Mouse (Mus musculus): ENCODE results near the gene Numbl. TPM values are rescaled to one million over a fixed set of nuclear protein-coding genes. Genes with fewer than 3 reads are reported as not detected.

Gene Numbl
- total and polyA plus RNA-seq, 2 experiments from 2014 or later = 6.2 to 15.9 TPM

- no peak for ATAC-seq (ENCODE audit: insufficient read depth, low read depth)
- 12% methylated on average over 9 of the region's 9 CpGs for WGBS
Measured at GRCm38 (mm10) chr7:27259271-27259721, 1.1 kb downstream of the Numbl start.

GRCm38 (mm10) chr7:27259771-27260170 lies 1.5 kb downstream of the Numbl start:
- Histone ChIP-seq H3K9me3 (replicated peaks; ENCODE audit: control insufficient read depth, low read length) (no peaks in the 10 kb centered on the region), H3K27ac (ENCODE audit: low read depth) (no peak overlapping the region), H3K4me2 (ENCODE audit: low read depth, low read length) (peak overlapping the region; percentile 88), H3K4me3 (ENCODE audit: low read depth, low read length) (peak overlapping the region; percentile 87), H3K36me3 (replicated peaks; ENCODE audit: control insufficient read depth, insufficient read depth, low read length) (0 out of 2 replicates have a peak, but pooled peaks cover 5% of the 10 kb centered on the region), H3K4me1 (ENCODE audit: control insufficient read depth, insufficient read depth) (peaks cover 15% of the 10 kb centered on the region; the same call in 1 of the 2 replicates), H3K9ac (replicated peaks; ENCODE audit: low read depth, low read length) (peak overlapping the region; percentile 89), H3K27me3 (ENCODE audit: control insufficient read depth, insufficient read depth, low read length) (no peaks in the 10 kb centered on the region)
- DNase-seq (ENCODE audit: low spot score) (no peak), ATAC-seq (ENCODE audit: insufficient read depth, low read depth) (no peak)
- WGBS = 42% methylated on average over 5 of the region's 5 CpGs
- TF ChIP-seq CTCF (IDR thresholded peaks at IDR 0.05; ENCODE audit: low read depth) = no peak
- TF ChIP-seq EP300 (IDR thresholded peaks at IDR 0.05; ENCODE audit: low read depth) = no peak

More at GRCm38 (mm10) chr7:27259271-27259721, 1.1 kb downstream of the Numbl start:
- Histone ChIP-seq H3K4me3 (ENCODE audit: low read depth, low read length) (peak overlapping the region; percentile 87), H3K4me2 (ENCODE audit: low read depth, low read length) (peak overlapping the region; percentile 88), H3K4me1 (ENCODE audit: control insufficient read depth, insufficient read depth) (peaks cover 15% of the 10 kb centered on the region; the same call in 1 of the 2 replicates), H3K27ac (ENCODE audit: low read depth) (peak overlapping the region; percentile 80), H3K9ac (replicated peaks; ENCODE audit: low read depth, low read length) (peak overlapping the region; percentile 89), H3K9me3 (replicated peaks; ENCODE audit: control insufficient read depth, low read length) (no peaks in the 10 kb centered on the region), H3K27me3 (ENCODE audit: control insufficient read depth, insufficient read depth, low read length) (no peaks in the 10 kb centered on the region), H3K36me3 (replicated peaks; ENCODE audit: control insufficient read depth, insufficient read depth, low read length) (0 out of 2 replicates have a peak, but pooled peaks cover 5% of the 10 kb centered on the region)
- TF ChIP-seq CTCF (IDR thresholded peaks at IDR 0.05; ENCODE audit: low read depth) = no peak
- no peak for TF ChIP-seq EP300 (IDR thresholded peaks at IDR 0.05; ENCODE audit: low read depth)
- no peak for DNase-seq (ENCODE audit: low spot score)

- Histone ChIP-seq H3K27me3 (ENCODE audit: control insufficient read depth, insufficient read depth, low read length) (no peaks in the 10 kb centered on the region), H3K4me3 (ENCODE audit: low read depth, low read length) (no peak overlapping the region), H3K9ac (replicated peaks; ENCODE audit: low read depth, low read length) (no peak overlapping the region), H3K9me3 (replicated peaks; ENCODE audit: control insufficient read depth, low read length) (no peaks in the 10 kb centered on the region), H3K27ac (ENCODE audit: low read depth) (no peak overlapping the region), H3K36me3 (replicated peaks; ENCODE audit: control insufficient read depth, insufficient read depth, low read length) (0 out of 2 replicates have a peak, but pooled peaks cover 5% of the 10 kb centered on the region), H3K4me2 (ENCODE audit: low read depth, low read length) (no peak overlapping the region), H3K4me1 (ENCODE audit: control insufficient read depth, insufficient read depth) (peaks cover 15% of the 10 kb centered on the region; the same call in 1 of the 2 replicates)
- DNase-seq (ENCODE audit: low spot score) = no peak
- no peak for ATAC-seq (ENCODE audit: insufficient read depth, low read depth)
- 68% methylated on average over 7 of the region's 7 CpGs for WGBS
- TF ChIP-seq EP300 (IDR thresholded peaks at IDR 0.05; ENCODE audit: low read depth) = no peak
- TF ChIP-seq CTCF (IDR thresholded peaks at IDR 0.05; ENCODE audit: low read depth) = no peak
Measured at GRCm38 (mm10) chr7:27260856-27261255, 2.6 kb downstream of the Numbl start.

GRCm38 (mm10) chr7:27261888-27262287 lies 3.7 kb downstream of the Numbl start:
- WGBS = 82% methylated on average over 6 of the region's 6 CpGs
- Histone ChIP-seq H3K27me3 (ENCODE audit: control insufficient read depth, insufficient read depth, low read length) (no peaks in the 10 kb centered on the region), H3K4me3 (ENCODE audit: low read depth, low read length) (no peak overlapping the region), H3K36me3 (replicated peaks; ENCODE audit: control insufficient read depth, insufficient read depth, low read length) (0 out of 2 replicates have a peak, but pooled peaks cover 5% of the 10 kb centered on the region), H3K4me1 (ENCODE audit: control insufficient read depth, insufficient read depth) (peaks cover 15% of the 10 kb centered on the region; the same call in 1 of the 2 replicates), H3K4me2 (ENCODE audit: low read depth, low read length) (no peak overlapping the region), H3K27ac (ENCODE audit: low read depth) (no peak overlapping the region), H3K9me3 (replicated peaks; ENCODE audit: control insufficient read depth, low read length) (no peaks in the 10 kb centered on the region), H3K9ac (replicated peaks; ENCODE audit: low read depth, low read length) (no peak overlapping the region)
- ATAC-seq (ENCODE audit: insufficient read depth, low read depth) (no peak), DNase-seq (ENCODE audit: low spot score) (no peak)
- no peak for TF ChIP-seq CTCF (IDR thresholded peaks at IDR 0.05; ENCODE audit: low read depth)

GRCm38 (mm10) chr7:27264761-27265160 lies 6.5 kb downstream of the Numbl start:
- H3K27me3 ChIP-seq (ENCODE audit: control insufficient read depth, insufficient read depth, low read length) = no peaks in the 10 kb centered on the region
- no peak overlapping the region for H3K4me2 ChIP-seq (ENCODE audit: low read depth, low read length)
- H3K4me3 ChIP-seq (ENCODE audit: low read depth, low read length) = no peak overlapping the region
- H3K27ac ChIP-seq (ENCODE audit: low read depth) = no peak overlapping the region
- ATAC-seq (ENCODE audit: insufficient read depth, low read depth) = no peak
- 0 out of 2 replicates have a peak, but pooled peaks cover 2% of the 10 kb centered on the region for H3K4me1 ChIP-seq (ENCODE audit: control insufficient read depth, insufficient read depth)
- no peak overlapping the region for H3K9ac ChIP-seq (replicated peaks; ENCODE audit: low read depth, low read length)
- 91% methylated on average over 12 of the region's 12 CpGs for WGBS
- TF ChIP-seq CTCF (IDR thresholded peaks at IDR 0.05; ENCODE audit: low read depth) = no peak
- TF ChIP-seq EP300 (IDR thresholded peaks at IDR 0.05; ENCODE audit: low read depth) = no peak
- H3K36me3 ChIP-seq (replicated peaks; ENCODE audit: control insufficient read depth, insufficient read depth, low read length) = peaks cover 21% of the 10 kb centered on the region
- H3K9me3 ChIP-seq (replicated peaks; ENCODE audit: control insufficient read depth, low read length) = no peaks in the 10 kb centered on the region
- no peak for DNase-seq (ENCODE audit: low spot score)

All from heart, postnatal 0 days (tissue).